Mouse (Mus musculus) hindbrain, embryonic 10.5 days (tissue): ENCODE data around the gene Nudt16l1. TPM values are rescaled to one million over a fixed set of nuclear protein-coding genes. Genes with fewer than 3 reads are reported as not detected.

ENCODE experiments used
- DNase-seq: peaks from one replicate; pipeline ENCODE4 v3.0.0-alpha.2; 2017; ENCODE audit warnings: low spot score
- H3K27ac ChIP-seq: fragments of 300-500 bp; sonication (generic); 2 replicates; pipeline ENCODE4 v1.5.1; 2016; ENCODE audit warnings: mild to moderate bottlenecking, moderate library complexity
- H3K27me3 ChIP-seq: fragments of 300-500 bp; sonication (generic); 2 replicates; pipeline ENCODE4 v1.6.1; 2016; ENCODE audit warnings: mild to moderate bottlenecking; ENCODE audit not compliant: poor library complexity, insufficient read depth, severe bottlenecking
- H3K36me3 ChIP-seq: fragments of 300-500 bp; sonication (generic); 2 replicates; pipeline ENCODE4 v1.6.1; 2016; ENCODE audit warnings: mild to moderate bottlenecking, moderate library complexity
- H3K4me1 ChIP-seq: fragments of 300-500 bp; sonication (generic); replicated peaks from 2 replicates; pipeline ENCODE4 v1.6.1; 2016; ENCODE audit warnings: mild to moderate bottlenecking
- H3K4me3 ChIP-seq: fragments of 300-500 bp; sonication (generic); 2 replicates; pipeline ENCODE4 v1.5.1; 2016; ENCODE audit warnings: mild to moderate bottlenecking, moderate library complexity
- H3K9me3 ChIP-seq: fragments of 300-500 bp; sonication (generic); 2 replicates; pipeline ENCODE4 v1.6.1; 2016; ENCODE audit warnings: mild to moderate bottlenecking, moderate library complexity
- WGBS: fragments of 180-500 bp; shearing (Covaris S2); methylation state at CpG from one replicate; pipeline ENCODE4 v1.1.7; 2016; 5-methylcytosine and 5-hydroxymethylcytosine counted together
- polyA plus RNA-seq: library from polyadenylated mRNA; unstranded; fragments of >200 nt; fragmentation: Nextera tagmentation; extraction: Ambion mirVana; gene quantifications from 2 replicates; pipeline ENCODE4 v1.2.1, GENCODE M21; 2016

Nudt16l1 gene
- 141 and 145 TPM in 2 replicates for polyA plus RNA-seq

DNA sequence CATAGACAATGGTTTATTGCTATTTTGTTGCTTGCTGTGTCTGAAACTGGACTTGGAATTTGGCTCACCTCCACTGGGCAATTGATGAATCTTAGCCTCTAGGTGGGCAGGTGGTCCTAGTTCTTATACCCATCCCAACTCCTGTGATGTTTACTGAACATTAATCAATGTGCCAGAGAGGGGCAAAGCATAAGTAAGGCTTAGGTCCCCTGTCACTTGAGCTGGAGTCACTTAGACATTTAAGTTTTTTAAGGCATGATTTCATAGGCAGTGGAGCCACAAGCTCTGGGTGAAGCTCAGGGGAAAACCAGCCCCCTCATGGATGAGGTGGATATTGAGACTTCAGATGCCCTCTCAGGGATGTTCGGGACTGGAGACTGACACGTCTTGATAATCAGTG lies at the start of gene Nudt16l1:
Nudt16l1 (plus strand) TSS at position 301 of the 400 bp plus-strand sequence.
- peak within 1 kb of the TSS; percentile 91 for H3K4me3 ChIP-seq
- no peaks in the 10 kb centered on the region for H3K27me3 ChIP-seq
- peak within 1 kb of the TSS; percentile 91 for H3K27ac ChIP-seq
- H3K4me1 ChIP-seq, result peaks cover 22% of the 10 kb centered on the region
- 7% methylated on average over 2 of the region's 2 CpGs for WGBS
- peaks cover 80% of the 10 kb centered on the region for H3K36me3 ChIP-seq
- H3K9me3 ChIP-seq, result no peaks in the 10 kb centered on the region
- DNase-seq, result no peak

DNA sequence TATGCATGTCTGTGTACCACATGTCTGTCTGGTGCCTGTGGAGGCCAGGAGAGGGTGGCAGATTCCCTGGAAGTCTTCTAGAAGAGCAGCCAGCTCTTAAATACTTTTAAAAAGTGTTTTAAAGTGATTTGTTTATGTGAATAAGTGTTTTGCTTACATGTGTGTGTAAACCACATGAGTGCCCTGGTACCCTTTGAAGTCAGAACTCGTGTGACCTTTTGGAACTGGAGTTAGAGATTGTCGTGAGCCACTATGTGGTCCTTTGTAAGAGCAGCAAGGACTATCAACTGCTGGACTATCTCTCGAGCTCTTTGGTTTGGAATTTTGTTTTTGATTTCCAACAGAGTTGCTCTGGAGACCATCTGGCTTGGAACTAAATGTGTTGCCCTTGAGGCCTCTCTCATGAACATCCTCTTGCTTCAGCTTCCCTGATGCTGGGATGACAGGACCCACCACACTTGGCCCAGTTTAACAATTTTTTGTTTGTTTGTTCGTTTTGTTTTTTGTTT lies 48.3 kb upstream of the Nudt16l1 start:
- 61% methylated on average over 4 of the region's 4 CpGs for WGBS
- Histone ChIP-seq H3K4me1 (peaks cover 32% of the 10 kb centered on the region), H3K27me3 (no peaks in the 10 kb centered on the region), H3K4me3 (no peak overlapping the region), H3K27ac (no peak overlapping the region), H3K36me3 (0 out of 2 replicates have a peak, but pooled peaks cover 10% of the 10 kb centered on the region), H3K9me3 (no peaks in the 10 kb centered on the region)
- DNase-seq, result no peak

DNA sequence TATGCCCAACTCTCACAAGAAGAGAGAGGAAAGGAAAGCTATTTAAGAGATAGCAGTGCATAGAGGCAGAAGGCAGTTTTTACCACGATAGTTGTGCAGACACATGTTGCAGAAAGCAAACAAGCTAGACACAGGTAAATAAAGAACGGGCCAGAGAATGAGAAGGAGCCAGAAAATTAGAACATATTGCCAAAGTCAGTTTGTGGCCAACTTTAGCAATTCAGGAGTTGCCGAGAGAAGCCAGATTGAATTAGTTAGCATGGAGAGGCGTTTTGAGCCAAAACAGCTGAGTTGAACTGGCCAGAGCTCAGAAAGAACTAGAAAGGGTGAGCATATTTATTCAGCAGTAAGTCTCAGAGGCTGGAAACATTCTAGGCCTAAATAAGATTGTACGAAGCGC lies 46.4 kb upstream of the Nudt16l1 start:
- 89% methylated on average over 6 of the region's 6 CpGs for WGBS
- H3K27me3 ChIP-seq, result no peaks in the 10 kb centered on the region
- H3K27ac ChIP-seq, result no peak overlapping the region
- no peaks in the 10 kb centered on the region for H3K9me3 ChIP-seq
- DNase-seq, result no peak
- 0 out of 2 replicates have a peak, but pooled peaks cover 10% of the 10 kb centered on the region for H3K36me3 ChIP-seq
- H3K4me1 ChIP-seq, result peaks cover 24% of the 10 kb centered on the region
- H3K4me3 ChIP-seq, result no peak overlapping the region

DNA sequence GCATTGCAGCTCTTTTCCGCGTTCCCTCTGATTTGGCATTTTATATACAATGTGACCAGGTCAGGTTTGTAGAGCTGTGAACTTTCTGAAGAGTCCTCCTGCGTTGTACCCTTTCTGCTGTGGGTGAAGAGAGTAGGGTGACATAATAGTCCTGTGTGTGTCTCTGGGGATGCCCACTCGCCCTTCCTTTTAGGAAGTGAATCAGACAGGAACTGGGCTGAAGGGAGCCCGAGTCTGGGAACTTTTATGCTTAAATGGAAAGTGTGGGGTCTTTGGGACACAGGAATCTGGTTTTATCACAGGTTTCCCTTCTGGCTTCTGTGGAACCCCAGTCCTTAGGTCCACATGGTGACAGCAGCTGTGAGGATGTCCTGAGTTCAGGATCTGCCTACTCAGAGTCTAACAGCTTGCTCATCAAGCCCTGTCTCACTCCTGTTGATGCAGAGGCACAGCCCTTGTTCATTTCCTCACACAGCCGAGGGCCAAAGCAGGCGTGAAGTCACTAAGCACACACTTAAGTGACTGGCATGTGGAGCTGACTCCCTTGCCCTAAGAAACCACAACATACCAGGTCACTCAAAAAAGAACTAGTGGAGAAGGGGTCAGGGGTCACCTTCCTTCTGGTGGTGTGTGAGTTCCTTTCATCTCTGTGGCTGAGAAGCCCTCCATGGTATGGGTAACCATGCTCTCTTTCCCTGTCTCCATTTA lies 44.2 kb upstream of the Nudt16l1 start:
- Histone ChIP-seq H3K27me3 (no peaks in the 10 kb centered on the region), H3K4me1 (peaks cover 16% of the 10 kb centered on the region), H3K9me3 (no peaks in the 10 kb centered on the region), H3K36me3 (0 out of 2 replicates have a peak, but pooled peaks cover 10% of the 10 kb centered on the region), H3K4me3 (no peak overlapping the region), H3K27ac (peak overlapping the region; percentile 12; the same call in 1 of the 2 replicates)
- whole genome bisulfite sequencing, result 80% methylated on average over 7 of the region's 7 CpGs
- no peak for DNase-seq

DNA sequence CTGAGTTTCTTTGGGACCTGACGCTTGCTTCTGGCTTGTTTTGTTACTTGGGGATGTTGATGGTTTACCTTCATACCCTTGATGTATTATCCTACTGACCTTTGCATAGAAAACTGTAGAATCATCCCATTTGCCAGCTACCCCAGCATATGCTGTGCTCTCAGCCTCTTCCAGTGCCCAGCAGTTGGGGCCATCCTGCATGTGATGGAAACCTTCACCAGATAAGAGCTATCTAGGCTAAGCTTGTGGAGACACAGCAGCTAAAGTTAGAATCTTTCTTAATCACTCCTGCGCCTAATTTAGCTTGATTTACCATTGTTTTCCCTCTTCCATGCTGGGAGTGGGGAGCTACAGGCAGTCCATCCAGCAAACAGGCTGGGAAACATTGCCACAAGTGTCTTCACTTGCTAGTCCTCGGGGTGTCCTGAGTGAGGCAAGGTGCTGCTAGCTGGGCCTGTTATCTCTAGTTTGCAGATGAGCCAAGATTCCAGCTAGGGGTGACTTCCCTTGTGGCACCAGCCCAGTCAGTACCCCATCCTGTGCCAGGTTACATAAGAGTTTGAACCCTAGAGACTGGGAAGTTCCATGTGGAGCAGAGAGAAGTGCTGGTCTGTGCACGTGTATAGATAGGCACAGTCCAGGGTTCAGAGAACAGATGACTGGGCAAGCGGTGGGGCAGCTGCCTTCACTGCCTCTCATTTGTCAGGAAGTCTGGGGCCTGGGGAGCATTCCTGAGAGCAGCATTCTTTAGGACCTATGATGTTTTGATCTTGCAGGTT lies 42.1 kb upstream of the Nudt16l1 start:
- no peaks in the 10 kb centered on the region for H3K27me3 ChIP-seq
- H3K9me3 ChIP-seq, result no peaks in the 10 kb centered on the region
- DNase-seq, result no peak
- no peak overlapping the region for H3K4me3 ChIP-seq
- H3K4me1 ChIP-seq, result peaks cover 21% of the 10 kb centered on the region
- WGBS, result 78% methylated on average over 5 of the region's 5 CpGs
- 0 out of 2 replicates have a peak, but pooled peaks cover 3% of the 10 kb centered on the region for H3K36me3 ChIP-seq
- no peak overlapping the region for H3K27ac ChIP-seq

DNA sequence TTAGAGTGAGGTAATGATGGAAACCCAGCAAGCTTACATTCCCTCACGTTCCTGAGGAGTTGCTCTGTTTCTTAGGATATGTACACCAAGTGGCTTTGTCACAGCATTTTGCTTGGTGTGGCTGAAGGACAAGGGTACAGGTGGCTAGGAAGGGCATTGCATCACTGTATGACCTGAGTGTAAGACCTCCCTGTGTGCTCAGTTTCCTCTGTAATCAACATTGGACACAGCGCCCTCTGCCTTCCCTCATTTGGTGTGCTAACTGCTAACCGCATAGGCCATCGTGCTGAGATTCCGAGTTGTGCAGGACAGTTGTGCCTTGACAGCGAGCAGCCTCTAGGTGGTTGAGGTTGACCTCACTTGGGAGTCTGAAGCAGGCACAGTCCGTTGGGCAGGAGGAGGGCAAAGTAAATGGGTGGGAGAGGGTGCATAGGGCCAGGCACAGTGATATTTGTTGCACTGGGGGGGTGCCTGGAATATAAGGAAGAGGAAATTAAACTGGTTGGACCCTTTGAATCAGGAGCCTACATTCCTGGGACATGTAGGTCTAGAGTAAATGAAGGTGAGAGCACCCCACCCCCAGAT lies 41.3 kb upstream of the Nudt16l1 start:
- WGBS, result 54% methylated on average over 7 of the region's 7 CpGs
- no peaks in the 10 kb centered on the region for H3K27me3 ChIP-seq
- peaks cover 21% of the 10 kb centered on the region for H3K4me1 ChIP-seq
- no peaks in the 10 kb centered on the region for H3K9me3 ChIP-seq
- no peak overlapping the region for H3K4me3 ChIP-seq
- no peak overlapping the region for H3K27ac ChIP-seq
- no peak for DNase-seq
- 0 out of 2 replicates have a peak, but pooled peaks cover 3% of the 10 kb centered on the region for H3K36me3 ChIP-seq

DNA sequence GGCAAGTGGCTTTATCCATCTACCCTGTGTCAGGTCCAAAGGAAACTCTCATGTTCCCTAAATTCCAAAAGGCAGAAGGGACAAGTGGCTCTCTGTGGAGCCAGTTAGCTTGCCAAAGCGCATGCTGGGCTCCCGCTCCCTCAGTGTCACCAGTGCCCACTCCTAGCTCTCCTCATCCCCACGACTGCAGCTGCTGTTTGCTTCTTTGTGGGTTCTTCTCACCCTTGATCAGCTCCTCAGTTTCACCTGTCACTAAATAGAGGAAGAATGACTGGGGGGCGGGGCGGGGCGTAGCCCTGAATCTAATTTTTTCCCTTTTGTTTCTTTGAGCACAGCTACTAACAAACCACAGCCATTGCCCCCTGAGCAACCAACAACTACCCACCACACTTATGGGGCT lies 39.7 kb upstream of the Nudt16l1 start:
- 82% methylated on average over 6 of the region's 6 CpGs for WGBS

DNA sequence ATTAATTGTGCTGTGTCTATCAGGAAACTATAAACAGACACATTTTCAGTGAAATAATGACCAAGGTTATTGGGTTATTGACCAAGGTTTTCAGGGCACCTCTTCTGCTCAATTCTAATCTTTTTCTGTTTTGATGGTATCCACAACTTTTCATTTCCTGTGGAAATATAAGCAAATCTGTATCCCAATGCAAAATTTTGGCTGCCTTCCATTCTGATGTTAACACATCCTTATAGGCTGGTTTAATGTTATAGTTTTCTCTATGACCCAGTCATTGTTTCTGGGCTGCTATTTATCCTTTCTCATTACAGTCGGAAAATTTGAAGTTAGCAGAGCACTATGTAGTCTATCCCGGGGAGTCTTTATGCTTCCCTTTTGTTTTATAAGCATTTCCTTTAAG lies 38.9 kb upstream of the Nudt16l1 start:
- DNase-seq, result no peak
- no peaks in the 10 kb centered on the region for H3K9me3 ChIP-seq
- H3K27ac ChIP-seq, result no peak overlapping the region
- no peaks in the 10 kb centered on the region for H3K36me3 ChIP-seq
- 87% methylated on average over 2 of the region's 2 CpGs for WGBS
- H3K27me3 ChIP-seq, result no peaks in the 10 kb centered on the region
- no peak overlapping the region for H3K4me3 ChIP-seq
- peaks cover 15% of the 10 kb centered on the region for H3K4me1 ChIP-seq

More for the DNA sequence above, 39.7 kb upstream of the Nudt16l1 start:
- no peak overlapping the region for H3K27ac ChIP-seq
- 0 out of 2 replicates have a peak, but pooled peaks cover 3% of the 10 kb centered on the region for H3K36me3 ChIP-seq
- no peak overlapping the region for H3K4me3 ChIP-seq
- DNase-seq, result no peak
- peaks cover 21% of the 10 kb centered on the region for H3K4me1 ChIP-seq
- no peaks in the 10 kb centered on the region for H3K9me3 ChIP-seq
- no peaks in the 10 kb centered on the region for H3K27me3 ChIP-seq

DNA sequence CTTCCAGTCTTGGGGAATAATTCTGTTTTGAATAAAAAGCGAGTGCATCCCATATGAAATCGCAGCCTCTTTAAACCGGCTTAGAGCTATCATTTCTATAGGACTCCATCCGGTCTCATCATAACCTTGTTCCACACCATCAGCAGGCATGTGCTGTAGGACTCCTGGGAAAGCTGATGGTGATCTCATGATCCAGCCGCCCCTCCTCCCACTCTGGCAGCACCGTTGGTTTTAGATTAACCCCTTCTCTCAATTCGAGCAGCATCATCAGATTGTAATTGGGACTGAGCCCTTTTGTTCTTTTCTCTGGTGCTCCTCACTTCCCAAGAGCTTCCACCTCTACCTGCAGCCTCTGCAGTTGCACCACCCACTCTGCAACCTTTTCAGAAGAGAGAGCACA lies 37.4 kb upstream of the Nudt16l1 start:
- Histone ChIP-seq H3K36me3 (no peaks in the 10 kb centered on the region), H3K27me3 (no peaks in the 10 kb centered on the region), H3K9me3 (no peaks in the 10 kb centered on the region), H3K4me1 (peaks cover 18% of the 10 kb centered on the region), H3K4me3 (no peak overlapping the region), H3K27ac (no peak overlapping the region)
- WGBS, result 64% methylated on average over 7 of the region's 7 CpGs
- DNase-seq, result no peak

DNA sequence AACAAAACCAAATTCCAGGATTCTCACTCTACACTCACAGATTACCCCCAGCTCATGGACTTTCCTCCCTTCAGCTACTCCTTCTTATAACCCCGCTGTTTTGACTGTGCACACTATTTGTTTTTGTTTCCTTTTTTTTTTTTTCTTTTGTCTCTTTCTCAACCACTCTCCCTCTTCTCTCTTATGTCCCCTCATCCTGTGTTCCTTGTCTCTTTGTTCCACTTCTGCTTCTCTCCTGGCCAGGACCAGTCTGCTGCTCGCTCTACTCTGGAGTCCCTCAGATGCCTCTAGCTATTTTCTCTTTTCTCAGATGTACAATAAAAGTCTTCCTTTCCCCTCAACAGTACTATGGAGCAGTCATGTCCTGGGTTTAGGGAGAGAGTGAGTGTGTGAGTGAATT lies 36.2 kb upstream of the Nudt16l1 start:
- WGBS, result 77% methylated on average over 2 of the region's 2 CpGs
- no peak overlapping the region for H3K4me3 ChIP-seq
- H3K4me1 ChIP-seq, result peaks cover 12% of the 10 kb centered on the region
- peaks cover 3% of the 10 kb centered on the region for H3K36me3 ChIP-seq
- no peaks in the 10 kb centered on the region for H3K9me3 ChIP-seq
- H3K27ac ChIP-seq, result no peak overlapping the region
- no peaks in the 10 kb centered on the region for H3K27me3 ChIP-seq
- no peak for DNase-seq

DNA sequence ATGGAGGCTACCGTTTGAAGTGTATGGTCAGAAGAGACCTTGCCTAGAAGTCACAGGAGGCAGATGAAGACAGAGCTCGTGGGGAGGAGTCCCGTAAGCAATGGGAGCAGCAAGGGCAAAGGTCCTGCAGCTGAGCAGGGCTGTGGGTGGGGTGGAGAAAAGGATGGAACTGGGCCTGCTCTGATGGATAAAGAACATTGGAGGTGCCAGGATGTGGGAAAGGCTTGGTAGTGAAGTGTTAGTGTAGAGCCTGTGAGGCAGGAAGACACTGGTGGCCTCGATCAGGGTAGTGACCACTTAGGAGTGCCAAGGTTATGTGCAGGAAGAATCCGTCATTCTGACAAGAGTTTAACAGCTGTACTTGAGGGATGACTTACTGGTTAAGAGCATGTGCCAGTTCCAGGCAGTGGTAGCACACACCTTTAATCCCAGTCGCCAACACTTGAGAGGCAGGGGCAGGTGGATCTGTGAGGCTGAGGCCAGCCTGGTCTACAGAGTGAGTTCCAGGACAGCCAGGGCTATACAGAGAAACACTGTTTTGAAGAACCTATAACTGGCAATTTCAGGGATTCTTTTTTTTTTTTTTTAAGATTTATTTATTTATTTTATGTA lies 35.0 kb upstream of the Nudt16l1 start:
- WGBS, result 87% methylated on average over 6 of the region's 6 CpGs
- Histone ChIP-seq H3K9me3 (no peaks in the 10 kb centered on the region), H3K36me3 (peaks cover 7% of the 10 kb centered on the region), H3K4me3 (no peak overlapping the region), H3K4me1 (peaks cover 12% of the 10 kb centered on the region), H3K27me3 (no peaks in the 10 kb centered on the region), H3K27ac (no peak overlapping the region)
- DNase-seq, result no peak

DNA sequence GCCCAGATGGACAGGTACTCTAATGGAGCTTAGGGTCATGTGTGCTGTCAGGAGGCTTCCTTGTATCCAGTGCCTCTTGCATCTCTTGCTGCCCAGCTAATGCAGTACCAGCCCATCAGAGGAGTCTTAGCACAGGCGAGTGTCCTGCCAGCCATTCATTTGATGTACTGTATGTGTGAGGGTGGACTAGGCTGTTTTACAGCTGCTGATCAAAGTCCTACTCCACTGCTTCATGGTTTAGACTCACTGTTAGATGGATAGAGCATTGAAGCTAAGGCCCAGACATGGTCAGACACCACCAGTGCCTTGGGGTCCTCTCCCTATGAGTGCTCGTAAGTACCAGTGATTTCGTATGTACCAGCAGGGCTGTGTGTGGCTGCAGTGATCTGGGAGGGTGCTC lies 33.7 kb upstream of the Nudt16l1 start:
- H3K9me3 ChIP-seq, result no peaks in the 10 kb centered on the region
- no peak for DNase-seq
- no peaks in the 10 kb centered on the region for H3K27me3 ChIP-seq
- peaks cover 19% of the 10 kb centered on the region for H3K36me3 ChIP-seq
- no peak overlapping the region for H3K27ac ChIP-seq
- no peak overlapping the region for H3K4me3 ChIP-seq
- WGBS, result 91% methylated on average over 3 of the region's 3 CpGs
- 0 out of 2 replicates have a peak, but pooled peaks cover 9% of the 10 kb centered on the region for H3K4me1 ChIP-seq
